Mouse (Mus musculus) C2C12 (cell line): ENCODE data around the gene Bbs2. TPM values are rescaled to one million over a fixed set of nuclear protein-coding genes. Genes with fewer than 3 reads are reported as not detected.

Source experiments
- H3K27me3 ChIP-seq: one replicate; pipeline ENCODE4 v1.6.1; 2011; ENCODE audit not compliant: control insufficient read depth, insufficient read depth, insufficient read length
- H3K36me3 ChIP-seq: one replicate; pipeline ENCODE4 v1.6.1; 2011; ENCODE audit not compliant: control insufficient read depth, insufficient read depth
- H3K4me3 ChIP-seq: one replicate; pipeline ENCODE4 v1.5.1; 2011; ENCODE audit warnings: mild to moderate bottlenecking, control low read depth; ENCODE audit not compliant: poor library complexity, insufficient read depth, severe bottlenecking
- H3K79me2 ChIP-seq: one replicate; pipeline ENCODE4 v1.6.1; 2011; ENCODE audit not compliant: control insufficient read depth, insufficient read depth
- H3K79me3 ChIP-seq: one replicate; pipeline ENCODE4 v1.6.1; 2011; ENCODE audit warnings: low read depth, control low read depth
- H3ac ChIP-seq: one replicate; pipeline ENCODE3; 2011; ENCODE audit warnings: low read depth; ENCODE audit not compliant: control insufficient read depth, insufficient read length
- CEBPB ChIP-seq: IDR thresholded peaks from one replicate; pipeline ENCODE4 v1.6.1; 2011; ENCODE audit warnings: low read depth, mild to moderate bottlenecking, control low read depth, moderate library complexity
- CTCF ChIP-seq: IDR thresholded peaks from one replicate; pipeline ENCODE4 v1.5.1; 2011; ENCODE audit not compliant: control insufficient read depth, insufficient read depth, insufficient read length
- FOSL1 ChIP-seq: IDR thresholded peaks from one replicate; pipeline ENCODE4 v1.8.0; 2011; ENCODE audit warnings: mild to moderate bottlenecking, low read length; ENCODE audit not compliant: poor library complexity, insufficient read depth, severe bottlenecking
- MAX ChIP-seq: IDR thresholded peaks from one replicate; pipeline ENCODE4 v1.6.1; 2011; ENCODE audit warnings: mild to moderate bottlenecking, control low read depth
- MYOD1 ChIP-seq: IDR thresholded peaks from one replicate; pipeline ENCODE4 v1.6.1; 2011; ENCODE audit warnings: low read depth; ENCODE audit not compliant: control insufficient read depth, insufficient read length
- MYOG ChIP-seq: IDR thresholded peaks from one replicate; pipeline ENCODE4 v1.6.1; 2011; ENCODE audit not compliant: control insufficient read depth, insufficient read length; ENCODE audit errors: extremely low read depth
- USF1 ChIP-seq: IDR thresholded peaks from one replicate; pipeline ENCODE4 v1.6.1; 2011; ENCODE audit warnings: low read depth, mild to moderate bottlenecking, control low read depth, moderate library complexity
- polyA plus RNA-seq: library from polyadenylated mRNA; unstranded; fragments of >200 nt; fragmentation: generic; extraction: Trizol; gene quantifications from one replicate; pipeline ENCODE4 v1.2.1, GENCODE M21; 2012; ENCODE audit warnings: missing spikeins

Bbs2 gene
- polyA plus RNA-seq, 1 experiment = 5.9 TPM

DNA sequence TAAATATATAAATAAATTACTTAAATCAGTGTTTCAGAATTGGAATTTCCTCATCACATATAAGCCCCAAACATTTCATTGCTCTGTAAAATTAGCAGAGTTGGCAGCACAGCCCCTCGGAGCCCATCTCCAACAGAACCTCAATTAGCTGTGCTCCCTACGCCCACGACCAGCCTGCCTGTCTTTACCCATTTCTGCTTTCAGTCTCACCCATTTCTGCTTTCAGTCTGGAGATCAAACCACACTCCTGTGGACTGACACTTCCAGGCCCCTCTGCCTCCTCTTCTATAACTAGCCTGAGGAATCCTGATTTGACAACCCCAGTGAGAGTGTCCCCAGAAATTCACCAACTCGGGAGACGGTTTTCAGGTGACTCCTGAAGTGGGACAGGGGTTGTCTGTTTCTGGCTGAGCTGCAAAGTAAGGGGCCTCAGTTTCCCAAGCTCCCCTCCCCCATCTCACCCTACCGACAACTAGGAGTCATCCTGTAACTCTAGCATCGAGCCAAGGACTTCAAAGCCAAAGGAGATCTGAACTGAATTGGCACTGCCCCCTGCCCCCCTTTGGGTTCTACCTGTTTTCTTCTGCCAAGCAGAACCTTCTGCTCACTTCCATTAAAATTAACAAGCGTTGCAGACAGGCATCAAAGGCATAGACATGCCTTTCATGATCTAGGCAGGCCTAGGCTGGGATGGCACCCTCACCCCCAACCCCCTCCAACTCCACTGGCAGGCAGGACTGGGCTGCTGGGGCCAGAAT lies 24.2 kb upstream of the Bbs2 start:
- no peaks in the 10 kb centered on the region for H3K36me3 ChIP-seq
- H3K79me2 ChIP-seq = no peaks in the 10 kb centered on the region
- no peak overlapping the region for H3ac ChIP-seq
- no peak overlapping the region for H3K4me3 ChIP-seq
- H3K79me3 ChIP-seq = no peaks in the 10 kb centered on the region
- TF ChIP-seq FOSL1 (no peak), USF1 (no peak), MYOD1 (no peak), CEBPB (no peak), CTCF (no peak), MYOG (no peak), MAX (no peak)
- no peaks in the 10 kb centered on the region for H3K27me3 ChIP-seq

DNA sequence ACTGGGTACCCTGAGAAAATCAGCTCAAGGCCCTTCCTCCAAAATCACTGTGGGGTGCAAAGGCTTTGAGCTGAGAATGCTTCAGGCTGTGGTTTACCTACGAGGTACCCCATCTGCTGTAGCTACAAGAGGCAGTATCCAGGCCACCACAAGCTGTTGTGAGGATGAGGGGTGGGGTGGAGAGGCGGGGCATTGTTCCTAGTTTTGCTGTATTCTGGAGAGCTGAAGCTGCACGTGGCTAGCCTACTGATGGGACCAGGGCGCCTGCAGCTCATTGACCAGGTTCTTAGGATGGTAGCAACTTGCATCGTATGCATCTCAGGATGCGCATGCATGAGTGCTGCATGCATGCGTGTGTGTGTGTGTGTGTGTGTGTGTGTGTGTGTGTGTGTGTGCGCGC lies 22.9 kb upstream of the Bbs2 start:
- H3K4me3 ChIP-seq = no peak overlapping the region
- H3ac ChIP-seq = no peak overlapping the region
- TF ChIP-seq USF1 (no peak), CEBPB (no peak), CTCF (no peak), MAX (no peak), FOSL1 (no peak), MYOG (no peak), MYOD1 (no peak)
- no peaks in the 10 kb centered on the region for H3K79me3 ChIP-seq
- no peaks in the 10 kb centered on the region for H3K79me2 ChIP-seq
- no peaks in the 10 kb centered on the region for H3K36me3 ChIP-seq
- no peaks in the 10 kb centered on the region for H3K27me3 ChIP-seq

DNA sequence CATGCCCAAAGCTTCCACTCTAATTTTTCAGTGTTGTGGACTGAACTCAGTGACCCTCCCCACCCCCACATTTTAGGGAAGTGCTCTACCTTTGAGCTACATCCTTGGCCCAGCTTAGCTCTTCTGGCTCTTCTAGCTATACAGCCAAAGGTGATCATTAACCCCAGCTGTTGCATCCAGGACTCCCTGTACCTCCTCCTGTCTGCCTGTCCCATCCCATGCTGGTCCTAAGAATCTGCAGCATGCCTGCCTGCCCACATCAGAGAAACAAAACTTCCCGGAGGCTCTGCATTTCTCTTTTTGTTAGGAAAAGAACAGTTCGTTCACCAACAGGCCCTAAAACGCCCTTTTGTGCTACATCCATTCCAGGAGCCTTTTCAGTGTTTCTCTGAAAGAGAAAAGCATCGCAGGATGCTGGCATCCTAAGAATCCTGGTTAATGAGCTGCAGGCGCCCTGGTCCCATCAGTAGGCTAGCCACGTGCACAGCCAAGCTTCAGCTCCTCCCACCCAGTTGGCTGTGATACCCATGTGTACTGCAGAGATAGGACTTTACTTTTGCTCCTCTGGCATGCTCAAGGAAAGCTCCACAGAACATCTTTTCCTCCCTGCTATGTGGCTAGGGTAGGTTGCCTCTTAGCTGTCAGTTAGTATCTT lies 20.2 kb upstream of the Bbs2 start:
- Histone ChIP-seq H3K36me3 (no peaks in the 10 kb centered on the region), H3ac (no peak overlapping the region), H3K79me2 (no peaks in the 10 kb centered on the region), H3K79me3 (no peaks in the 10 kb centered on the region), H3K27me3 (no peaks in the 10 kb centered on the region), H3K4me3 (no peak overlapping the region)
- no peak for TF ChIP-seq CEBPB

GRCm38 (mm10) chr8:94113972-94114371 lies 15.2 kb upstream of the Bbs2 start:
- Histone ChIP-seq H3K36me3 (no peaks in the 10 kb centered on the region), H3ac (no peak overlapping the region), H3K79me2 (no peaks in the 10 kb centered on the region), H3K4me3 (no peak overlapping the region), H3K27me3 (no peaks in the 10 kb centered on the region), H3K79me3 (no peaks in the 10 kb centered on the region)
- no peak for TF ChIP-seq CTCF
- TF ChIP-seq MYOG = no peak
- no peak for TF ChIP-seq USF1
- TF ChIP-seq FOSL1 = no peak
- TF ChIP-seq MYOD1 = no peak
- TF ChIP-seq CEBPB = no peak
- no peak for TF ChIP-seq MAX

GRCm38 (mm10) chr8:94113435-94113834 lies 14.7 kb upstream of the Bbs2 start:
- H3K79me2 ChIP-seq = no peaks in the 10 kb centered on the region
- TF ChIP-seq CEBPB (no peak), MYOD1 (no peak), MAX (no peak)
- H3K36me3 ChIP-seq = no peaks in the 10 kb centered on the region
- no peaks in the 10 kb centered on the region for H3K79me3 ChIP-seq
- no peak overlapping the region for H3K4me3 ChIP-seq
- H3ac ChIP-seq = no peak overlapping the region
- no peaks in the 10 kb centered on the region for H3K27me3 ChIP-seq

DNA sequence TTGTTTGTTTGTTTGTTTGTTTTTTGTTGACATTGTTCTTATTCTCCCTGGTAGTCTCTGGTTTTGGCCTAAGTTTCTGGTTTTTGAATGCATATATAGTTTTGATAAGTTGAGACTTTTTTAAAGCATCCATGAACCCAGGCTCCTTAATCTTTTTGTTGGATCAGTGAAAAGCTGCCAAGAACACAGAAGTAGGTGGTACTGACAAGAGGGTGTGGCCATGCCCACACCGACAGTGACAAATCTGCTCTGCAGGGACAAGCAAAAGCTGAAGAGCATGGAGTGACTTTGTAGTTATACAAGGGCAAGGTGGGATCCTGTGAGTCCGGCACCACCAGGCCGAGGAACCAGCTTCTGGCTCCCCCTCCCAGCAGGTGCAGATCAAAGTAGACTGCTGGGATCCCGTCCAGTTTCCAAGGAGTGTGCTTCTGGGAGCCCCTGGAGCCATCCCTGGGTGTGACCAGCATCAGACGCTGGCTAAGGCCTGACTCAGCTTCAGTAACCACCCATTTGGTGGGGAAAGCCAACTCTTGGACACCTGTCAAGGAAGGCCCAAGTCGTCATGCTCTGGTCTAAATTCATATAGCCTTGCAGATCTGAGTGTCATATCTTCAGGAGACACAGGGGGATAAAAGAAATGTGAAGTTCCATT lies 11.9 kb upstream of the Bbs2 start:
- no peaks in the 10 kb centered on the region for H3K79me3 ChIP-seq
- TF ChIP-seq FOSL1 (no peak), CTCF (no peak)
- H3K27me3 ChIP-seq = no peaks in the 10 kb centered on the region
- H3ac ChIP-seq = no peak overlapping the region
- no peaks in the 10 kb centered on the region for H3K36me3 ChIP-seq
- no peak overlapping the region for H3K4me3 ChIP-seq
- no peaks in the 10 kb centered on the region for H3K79me2 ChIP-seq
